Mouse (Mus musculus) A20 (cell line): Measurements from ENCODE around the gene Tmprss11d.
"Not testable (repeated sequence)": the region's sequence is repeated elsewhere in the genome, so short reads cannot be mapped to it uniquely, and the experiment has no call there.

Experiments used
- DNase-seq: peaks from one replicate; pipeline ENCODE4 v3.0.0-alpha.2; 2011; ENCODE audit warnings: low read depth, low spot score

Gene Tmprss11d

DNA sequence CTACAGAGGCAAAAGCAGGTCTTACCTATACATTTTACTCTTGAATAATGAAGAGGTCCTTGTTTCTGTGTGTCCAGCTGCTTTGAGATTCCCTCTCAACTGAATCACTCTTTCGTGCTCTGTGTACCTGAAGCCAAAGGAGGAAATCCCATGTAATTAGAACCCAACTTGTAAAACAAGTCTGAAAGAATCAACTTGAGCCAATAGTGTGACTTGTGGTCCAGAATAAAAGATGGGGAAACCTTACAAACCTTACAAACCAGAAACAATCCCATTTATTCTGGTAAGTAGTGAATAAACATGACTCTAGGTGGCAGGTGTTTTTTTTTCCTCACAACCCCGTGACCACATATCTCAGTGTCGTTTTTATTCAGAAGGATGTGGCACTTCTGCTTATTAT lies at the start of gene Tmprss11d:
Tmprss11d (minus strand) TSS at position 101 of the 400 bp plus-strand sequence.
- DNase-seq = peak; percentile 31

DNA sequence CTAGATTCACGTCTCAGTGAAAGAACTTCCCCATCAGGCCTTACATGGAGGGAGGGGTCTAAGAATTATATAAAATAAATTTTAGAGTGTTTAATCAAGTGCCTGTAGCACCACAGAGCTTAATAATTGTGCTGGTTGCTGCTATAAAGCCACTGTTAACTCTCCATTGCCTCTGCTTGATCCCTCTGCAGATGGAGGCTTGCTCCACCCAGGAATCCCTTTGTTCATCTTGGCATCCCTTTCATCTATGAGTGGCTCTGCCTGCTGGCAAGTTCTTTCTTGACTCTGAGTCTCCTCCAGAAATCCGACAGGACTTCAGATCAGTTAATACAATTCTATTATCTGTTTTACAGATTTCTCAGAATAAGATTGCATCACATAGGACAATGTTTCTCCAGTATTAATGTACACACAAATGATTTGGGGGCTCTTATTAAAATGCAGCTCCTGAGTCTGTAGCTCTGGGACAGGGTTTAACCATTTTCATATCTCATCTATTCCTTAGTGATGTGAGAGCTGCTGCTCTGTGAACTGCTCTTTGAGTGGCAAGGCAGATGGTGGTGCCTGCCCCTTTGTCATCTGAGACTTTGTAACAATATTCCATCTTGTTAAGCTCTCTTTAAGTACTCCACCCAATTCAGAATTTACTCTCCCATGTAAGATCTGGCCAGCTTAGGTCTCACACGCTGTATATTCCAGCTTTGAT lies 48.3 kb upstream of the Tmprss11d start:
- DNase-seq = no peak

GRCm38 (mm10) chr5:86419494-86419893 lies 46.3 kb upstream of the Tmprss11d start:
- peak; percentile 13 for DNase-seq

DNA sequence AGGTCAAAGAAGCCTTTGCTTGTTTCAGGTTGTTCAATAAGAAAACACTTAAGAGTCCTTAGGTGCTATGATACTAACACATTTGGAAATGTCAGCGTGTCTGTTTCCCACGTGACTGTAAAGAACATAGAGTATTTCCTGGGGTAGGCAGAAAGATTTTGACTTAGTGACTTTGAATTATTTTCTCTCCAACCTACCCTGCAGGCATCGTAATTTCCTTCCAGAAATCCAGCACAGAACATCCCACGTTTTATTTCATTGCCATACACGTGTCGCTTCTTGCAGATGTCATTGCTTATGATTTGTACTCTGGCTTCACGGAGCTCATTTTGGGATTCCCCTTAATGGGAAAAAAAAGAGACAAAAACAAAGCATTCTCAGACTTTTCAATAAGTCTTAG lies 41.1 kb upstream of the Tmprss11d start:
- DNase-seq = no peak

GRCm38 (mm10) chr5:86410815-86411214 lies 37.6 kb upstream of the Tmprss11d start:
- peak; percentile 32 for DNase-seq

- DNase-seq = no peak
These were observed 34.7 kb upstream of the Tmprss11d start for GRCm38 (mm10) chr5:86407941-86408340.

GRCm38 (mm10) chr5:86407191-86407590 lies 34.0 kb upstream of the Tmprss11d start:
- no peak for DNase-seq

DNA sequence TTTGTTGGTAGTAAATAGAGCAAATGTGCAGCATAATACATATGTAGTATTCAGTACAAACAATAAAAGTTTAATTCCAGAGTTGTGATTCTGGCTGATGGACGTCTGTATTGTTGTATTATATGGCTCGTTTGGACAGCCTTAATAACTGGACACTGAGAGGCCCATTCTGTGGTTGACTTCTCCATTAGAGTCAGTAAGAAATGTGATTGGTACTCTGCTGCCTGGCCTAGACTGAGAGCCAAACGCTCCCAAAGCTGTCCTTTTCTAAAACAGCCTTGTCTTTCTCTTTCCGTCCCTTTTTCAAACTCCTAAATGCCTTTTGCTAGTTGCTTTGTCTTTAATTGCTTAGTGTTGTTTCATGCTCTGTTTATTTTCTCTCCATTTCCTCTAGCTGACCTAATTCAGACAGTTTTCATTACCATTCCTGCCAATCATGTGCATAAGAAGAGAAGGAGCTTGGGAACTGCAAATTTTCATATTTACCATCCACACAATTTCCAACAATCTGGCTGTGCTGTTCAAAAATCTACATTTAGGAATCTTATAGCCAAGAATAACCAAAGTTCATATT lies 13.7 kb downstream of the Tmprss11d start:
- DNase-seq = no peak

- DNase-seq = peak; percentile 67
These were observed 20.3 kb downstream of the Tmprss11d start for GRCm38 (mm10) chr5:86352966-86353365.

DNA sequence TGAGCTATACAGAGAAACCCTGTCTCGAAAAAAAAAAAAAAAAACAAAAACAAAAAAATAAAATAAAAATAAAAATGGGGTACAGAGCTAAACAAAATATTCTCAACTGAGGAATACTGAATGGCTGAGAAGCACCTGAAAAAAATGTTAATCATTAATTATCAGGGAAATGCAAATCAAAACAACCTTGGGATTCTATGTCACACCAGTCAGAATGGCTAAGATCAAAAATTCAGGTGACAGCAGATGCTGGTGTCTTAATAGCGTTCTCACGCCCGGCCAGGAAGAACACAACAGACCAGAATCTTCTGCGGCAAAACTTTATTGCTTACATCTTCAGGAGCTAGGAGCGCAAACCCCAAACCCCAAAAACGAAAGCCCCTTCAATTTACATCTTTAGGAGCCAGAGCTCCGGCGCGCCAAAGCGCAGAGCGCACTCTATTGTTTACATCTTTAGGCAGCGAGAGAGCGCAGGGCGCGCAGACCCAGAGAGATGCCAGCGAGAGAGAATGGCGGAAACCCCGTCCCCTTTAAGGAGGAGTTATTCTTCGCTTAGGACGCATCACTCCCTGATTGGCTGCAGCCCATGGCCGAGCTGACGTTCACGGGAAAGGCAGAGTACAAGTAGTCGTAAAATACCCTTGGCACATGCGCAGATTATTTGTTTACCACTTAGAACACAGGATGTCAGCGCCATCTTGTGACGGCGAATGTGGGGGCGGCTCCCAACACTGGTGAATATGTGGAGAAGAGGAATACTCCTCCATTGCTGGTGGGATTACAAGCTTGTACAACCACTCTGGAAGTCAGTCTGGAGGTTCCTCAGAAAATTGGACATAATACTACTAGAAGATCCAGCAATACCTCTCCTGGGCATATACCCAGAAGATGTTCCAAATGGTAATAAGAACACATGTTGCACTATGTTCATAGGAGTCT lies 54.9 kb downstream of the Tmprss11d start:
- not testable (repeated sequence) for DNase-seq

- DNase-seq = no peak
These were observed 67.1 kb downstream of the Tmprss11d start for GRCm38 (mm10) chr5:86306116-86306515.

DNA sequence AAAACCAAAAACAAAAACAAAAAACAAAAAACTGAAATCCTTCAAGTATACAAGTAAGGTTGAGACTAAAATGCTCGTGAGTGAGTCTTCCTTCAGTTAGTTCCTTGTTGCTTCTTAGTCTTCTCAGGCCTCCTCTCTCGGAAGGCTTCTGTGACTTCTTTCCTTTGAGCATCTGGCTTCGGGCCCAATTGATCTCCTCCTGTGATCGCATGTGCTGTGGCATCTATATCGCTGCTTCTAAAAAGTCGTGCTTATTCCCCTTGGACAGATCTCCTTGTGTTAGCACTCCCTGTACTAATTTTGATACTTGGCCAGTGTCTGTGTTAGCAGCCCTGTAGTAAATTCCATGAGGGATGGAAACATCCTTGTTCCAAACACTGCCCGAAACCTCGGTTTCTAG lies 69.3 kb downstream of the Tmprss11d start:
- no peak for DNase-seq

DNA sequence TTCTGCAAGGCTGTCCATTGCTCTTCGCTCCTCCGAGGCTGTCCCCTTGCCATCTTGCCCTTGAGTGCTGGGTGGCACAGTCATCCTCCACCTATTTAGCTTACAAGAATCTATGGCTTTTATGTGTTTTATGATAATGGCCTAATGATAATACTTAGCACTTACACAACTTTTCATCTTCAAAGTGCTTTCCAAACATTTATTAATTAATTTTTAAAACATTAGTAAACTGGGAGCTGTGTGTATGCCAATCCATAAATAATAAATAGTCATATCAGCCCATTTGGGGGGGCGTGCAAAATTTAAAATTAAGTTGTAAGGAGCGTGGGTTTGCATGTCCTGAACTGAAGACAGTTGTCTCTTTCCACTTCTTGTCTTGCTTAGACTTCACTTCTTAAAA lies 84.0 kb downstream of the Tmprss11d start, which contains the start of gene Tmprss11c:
Tmprss11c (minus strand) TSS at position 101 of the 400 bp plus-strand sequence.
- no peak for DNase-seq
